Mouse (Mus musculus) B cell, adult 2 months (primary cell): ENCODE results near the gene Arhgef3.

Experiments
- DNase-seq, 2 experiments: peaks; one replicate each; pipeline ENCODE4 v3.0.0; 2022

The Arhgef3 gene

DNA sequence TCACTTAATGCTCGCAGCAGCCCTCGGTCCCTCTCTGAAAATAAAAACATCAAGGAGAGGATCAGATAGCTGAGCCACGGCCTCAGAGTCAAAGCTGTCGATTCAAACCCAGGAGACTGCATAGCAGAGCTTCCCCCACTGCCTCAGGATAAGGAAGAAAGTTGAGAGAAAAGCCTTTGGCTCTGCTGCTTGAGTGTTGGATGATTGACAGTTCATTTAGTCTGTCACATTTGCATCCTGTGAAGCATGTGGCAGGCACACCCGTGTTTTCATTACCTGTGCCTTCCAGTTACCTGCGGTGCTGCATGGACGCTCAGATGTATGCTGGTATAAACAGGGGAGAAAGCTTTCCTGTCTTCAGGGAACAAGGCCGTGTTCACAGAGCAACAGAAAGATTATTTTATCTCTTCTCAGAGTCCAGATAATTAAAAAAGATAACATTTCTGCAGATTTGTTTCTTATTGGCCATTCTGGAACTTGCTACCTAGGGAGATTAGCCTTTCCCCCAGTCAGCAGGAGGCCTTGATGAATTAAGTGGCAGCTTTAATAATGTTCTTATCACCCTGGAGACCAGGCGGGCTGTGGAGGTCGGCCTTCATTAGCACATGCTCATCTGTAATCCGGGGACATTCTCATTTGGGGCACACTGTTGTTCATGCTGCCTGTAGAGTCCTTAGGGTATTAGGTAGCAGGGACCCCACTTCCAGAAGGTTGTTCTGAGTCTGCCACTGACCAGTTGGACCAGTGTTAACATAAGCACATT lies 157.6 kb downstream of the Arhgef3 start:
- DNase-seq: no peak

DNA sequence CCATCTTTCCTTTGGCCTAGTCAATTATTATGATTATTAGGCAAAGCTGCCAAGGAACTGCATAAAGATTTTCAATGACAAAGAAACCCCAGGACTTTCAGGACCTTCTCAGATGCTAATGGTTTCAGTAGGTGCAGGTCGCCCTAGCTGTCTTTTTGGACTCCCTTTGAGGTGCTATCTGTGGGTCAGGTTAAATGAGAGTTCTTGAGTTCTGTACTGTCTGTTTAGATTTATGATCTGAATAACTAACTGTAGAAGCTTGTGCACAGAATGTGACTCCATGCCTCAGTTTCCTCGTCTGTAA lies 158.1 kb downstream of the Arhgef3 start:
- DNase-seq: no peak

DNA sequence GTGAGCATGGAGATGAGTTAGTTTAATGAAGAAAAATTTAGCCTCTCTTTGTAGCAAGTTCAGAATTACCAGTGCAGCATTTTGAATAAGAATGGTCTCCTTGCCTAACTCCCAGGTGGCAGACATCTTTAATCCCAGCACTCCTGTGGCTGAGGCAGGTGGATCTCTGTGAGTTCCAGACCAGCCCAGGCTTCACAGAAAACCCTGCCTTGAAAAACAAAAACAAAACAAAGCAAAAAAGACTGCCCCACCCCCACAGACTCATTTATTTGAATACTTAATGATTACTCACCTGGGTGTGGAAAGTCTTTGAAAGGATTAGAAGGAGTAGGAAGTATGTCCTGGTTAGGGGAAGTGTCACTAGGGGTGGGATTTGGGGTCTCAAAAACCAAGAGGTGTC lies 158.5 kb downstream of the Arhgef3 start:
- no peak for DNase-seq

DNA sequence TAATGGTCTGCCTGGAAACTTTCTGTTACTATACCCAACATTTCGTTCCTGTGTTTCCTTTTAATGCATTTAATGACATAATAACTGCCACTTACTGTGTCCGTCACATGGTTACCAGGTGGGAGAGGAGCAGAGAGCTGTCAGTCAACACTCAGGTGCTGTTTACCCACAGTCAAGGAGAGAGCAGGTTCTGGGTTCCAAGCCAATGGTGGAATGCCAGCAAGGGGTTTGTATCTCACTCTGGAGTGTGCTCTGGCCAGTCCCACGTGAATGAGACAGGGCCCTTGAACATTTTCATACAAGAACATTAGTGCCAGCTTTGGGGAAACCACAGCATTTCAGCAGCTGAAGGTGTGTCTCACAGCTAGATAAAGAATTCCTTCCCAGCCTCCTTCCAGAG lies 162.6 kb downstream of the Arhgef3 start:
- no peak for DNase-seq

DNA sequence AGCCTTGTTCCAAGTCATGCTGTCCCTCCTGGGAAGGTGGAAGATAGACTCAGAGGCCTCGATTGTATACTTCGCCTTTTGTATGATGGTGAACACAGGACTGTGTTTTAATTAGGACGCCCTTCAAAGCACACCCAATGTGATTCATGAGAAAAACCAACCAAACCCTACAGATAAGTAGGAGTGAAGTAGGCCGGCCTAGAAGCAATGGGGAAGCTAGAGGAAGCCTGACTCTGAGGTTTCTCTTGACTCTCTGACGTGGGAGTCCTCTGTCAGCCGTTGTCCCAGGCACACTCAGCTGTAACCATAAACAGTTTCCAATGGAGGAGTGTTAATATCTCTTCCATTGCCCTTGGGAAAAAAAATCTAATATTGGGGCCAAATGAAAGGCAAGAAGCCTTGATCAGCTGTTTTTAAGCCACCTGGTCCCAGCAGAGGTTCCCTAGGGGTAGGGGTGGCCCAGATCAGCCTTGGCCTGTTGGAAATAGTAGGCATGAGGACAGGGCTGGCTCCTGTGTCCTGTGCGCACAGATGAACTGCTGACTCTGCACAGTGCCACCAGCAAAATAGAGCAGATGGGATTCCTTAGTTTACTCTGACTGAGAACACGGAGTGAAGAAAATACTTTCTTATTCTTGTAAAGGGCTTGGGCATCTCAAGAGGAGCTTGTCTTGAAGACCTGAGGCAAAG lies 165.6 kb downstream of the Arhgef3 start:
- DNase-seq: no peak

DNA sequence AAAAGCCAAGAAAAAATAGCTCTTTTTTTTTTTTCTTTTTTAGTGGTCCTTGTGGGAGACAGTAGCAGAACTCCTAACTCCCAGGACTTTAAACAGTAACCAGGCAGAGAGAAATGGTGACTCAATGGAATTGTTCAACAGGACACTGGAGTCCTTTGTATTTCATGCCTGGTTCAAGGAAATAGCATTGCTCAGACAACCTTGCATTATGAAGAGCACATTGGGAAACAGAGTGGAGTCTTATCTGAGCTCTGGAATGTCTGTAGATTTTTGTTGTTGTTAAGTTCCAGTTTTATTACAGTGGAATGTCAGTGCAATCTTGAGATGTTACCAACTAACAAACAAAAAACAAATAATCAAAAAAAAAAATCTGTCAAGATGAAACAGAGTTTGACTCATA lies 169.3 kb downstream of the Arhgef3 start:
- no peak for DNase-seq

DNA sequence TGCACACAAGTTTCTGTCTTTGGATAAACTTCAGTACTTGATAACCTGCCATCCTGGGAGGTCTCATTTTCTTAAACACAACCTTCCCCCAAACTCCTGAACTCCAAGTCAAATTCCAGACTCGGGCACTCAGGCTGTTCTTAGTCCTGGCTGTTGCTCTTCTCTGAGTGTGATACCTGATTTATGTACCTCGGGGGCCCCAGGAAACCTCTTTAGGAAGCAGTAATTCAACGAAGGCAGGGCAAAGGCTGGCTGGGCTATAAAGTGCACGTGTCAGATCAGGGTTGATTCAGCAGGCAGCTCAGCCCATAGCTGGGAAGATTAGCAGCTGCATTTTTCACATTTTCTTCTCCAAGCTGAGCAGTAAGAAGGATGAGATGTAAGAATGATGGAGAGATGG lies 171.5 kb downstream of the Arhgef3 start:
- DNase-seq: no peak

DNA sequence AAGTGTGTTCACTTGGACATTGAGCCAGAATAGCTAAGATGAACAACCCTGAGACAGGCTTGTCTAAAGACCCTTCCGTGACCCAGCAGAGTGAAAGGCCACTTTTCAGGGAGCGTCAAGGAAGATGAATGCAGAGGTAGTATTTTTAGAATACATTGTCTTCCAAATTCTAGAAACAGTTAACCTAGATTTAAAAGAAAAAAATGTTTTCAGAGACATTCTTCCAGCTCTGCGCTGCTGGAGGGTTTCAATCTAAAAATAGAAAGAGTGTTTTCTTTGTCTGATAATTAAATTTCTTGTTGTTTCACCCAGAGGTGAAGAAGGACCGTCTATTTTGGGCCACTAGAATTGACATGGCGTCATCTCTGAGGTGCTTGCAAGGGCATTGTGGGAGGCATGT lies 174.4 kb downstream of the Arhgef3 start:
- no peak for DNase-seq

DNA sequence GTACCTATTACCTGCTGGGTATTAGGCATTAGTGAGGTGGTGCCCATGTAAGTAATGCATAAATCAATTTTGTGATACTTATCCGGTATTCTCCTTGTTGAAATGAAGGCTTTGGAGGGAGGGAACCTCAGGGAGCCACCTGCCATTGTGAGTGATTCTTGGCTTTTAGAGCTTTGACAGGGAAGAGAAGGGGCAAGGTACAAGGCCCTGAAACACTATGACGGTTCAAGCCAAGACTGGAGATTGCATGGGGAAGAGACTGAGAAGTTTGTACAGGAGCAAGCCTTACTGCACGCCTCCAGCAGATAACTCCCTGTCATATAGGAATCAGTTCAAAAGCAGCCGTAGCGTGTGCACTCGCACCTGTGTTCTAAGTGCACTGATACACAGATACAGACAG lies 177.4 kb downstream of the Arhgef3 start:
- DNase-seq: no peak

DNA sequence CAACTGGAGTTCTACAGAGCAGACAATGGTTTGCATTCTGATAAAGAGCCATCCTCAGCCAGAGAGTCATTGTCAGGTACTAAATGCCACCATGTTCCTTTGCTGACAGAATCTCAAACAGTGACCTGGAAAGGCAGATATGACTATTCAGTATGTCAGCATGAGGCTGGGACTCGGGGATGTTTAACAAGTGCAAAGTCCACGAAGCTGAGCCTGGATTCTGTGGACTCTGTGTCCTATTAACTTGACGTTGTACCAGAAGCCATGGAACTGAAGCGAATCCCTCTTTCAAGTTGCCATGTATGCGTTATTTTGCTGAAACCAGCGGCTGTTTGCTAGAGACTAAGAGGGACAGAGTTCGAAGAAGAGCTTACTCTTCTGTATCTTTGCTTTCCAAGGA lies 181.1 kb downstream of the Arhgef3 start:
- no peak for DNase-seq

DNA sequence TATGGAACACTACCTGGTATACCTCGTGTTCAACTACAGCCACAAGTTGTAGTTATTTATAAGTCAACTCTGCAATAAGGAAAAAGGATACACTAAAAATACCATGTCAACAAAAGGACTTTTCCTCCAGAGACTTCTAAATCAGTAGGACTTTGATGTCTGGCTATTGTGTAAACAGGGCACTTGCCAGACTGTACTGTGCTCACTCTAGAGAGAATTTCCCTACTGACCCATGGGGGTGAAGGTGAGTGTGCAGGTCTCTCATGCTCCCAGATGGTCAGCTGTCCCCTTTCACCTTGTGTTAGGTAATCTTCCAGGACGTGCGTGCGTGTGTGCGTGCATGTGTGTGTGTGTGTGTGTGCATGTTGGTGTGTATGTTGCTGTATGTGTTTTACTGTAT lies 182.3 kb downstream of the Arhgef3 start:
- DNase-seq: no peak

DNA sequence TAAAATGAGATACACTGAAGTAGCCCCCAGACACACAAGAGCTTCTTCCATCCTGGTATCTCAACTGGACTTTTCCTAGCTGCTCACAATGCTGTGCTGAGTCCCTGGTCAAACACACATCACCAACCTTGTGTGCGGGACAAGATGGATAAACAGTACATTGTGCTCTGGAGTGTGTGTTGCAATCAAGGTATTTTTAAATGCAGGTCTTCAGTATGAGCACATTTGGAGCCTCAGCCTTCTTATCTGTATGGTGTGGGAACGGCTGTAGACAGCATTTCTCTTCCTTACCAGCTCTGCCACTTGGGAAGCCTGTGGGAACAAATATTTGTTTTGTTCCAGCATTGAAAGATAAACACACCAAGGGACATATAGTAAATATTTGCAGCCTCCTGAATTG lies 184.2 kb downstream of the Arhgef3 start:
- no peak for DNase-seq

DNA sequence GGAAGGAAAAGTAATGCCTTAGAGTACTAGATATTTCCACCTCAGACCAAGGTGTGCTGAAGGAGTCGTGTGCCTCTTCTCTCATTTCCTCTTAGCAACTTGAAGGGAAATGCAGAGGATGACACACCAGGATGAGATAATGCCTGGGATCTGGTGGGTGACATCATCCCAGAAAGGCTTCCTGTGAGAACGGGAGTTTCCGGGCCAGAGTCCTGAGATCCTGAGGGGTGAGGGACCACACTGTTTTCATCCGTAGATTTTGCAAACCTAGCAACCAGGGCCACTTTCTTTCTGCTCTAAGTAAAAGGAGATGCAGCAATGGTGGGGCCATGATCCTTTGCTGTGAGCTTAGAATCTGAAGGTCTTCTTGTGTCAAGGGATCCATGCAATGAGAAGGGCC lies 185.0 kb downstream of the Arhgef3 start:
- DNase-seq: no peak

DNA sequence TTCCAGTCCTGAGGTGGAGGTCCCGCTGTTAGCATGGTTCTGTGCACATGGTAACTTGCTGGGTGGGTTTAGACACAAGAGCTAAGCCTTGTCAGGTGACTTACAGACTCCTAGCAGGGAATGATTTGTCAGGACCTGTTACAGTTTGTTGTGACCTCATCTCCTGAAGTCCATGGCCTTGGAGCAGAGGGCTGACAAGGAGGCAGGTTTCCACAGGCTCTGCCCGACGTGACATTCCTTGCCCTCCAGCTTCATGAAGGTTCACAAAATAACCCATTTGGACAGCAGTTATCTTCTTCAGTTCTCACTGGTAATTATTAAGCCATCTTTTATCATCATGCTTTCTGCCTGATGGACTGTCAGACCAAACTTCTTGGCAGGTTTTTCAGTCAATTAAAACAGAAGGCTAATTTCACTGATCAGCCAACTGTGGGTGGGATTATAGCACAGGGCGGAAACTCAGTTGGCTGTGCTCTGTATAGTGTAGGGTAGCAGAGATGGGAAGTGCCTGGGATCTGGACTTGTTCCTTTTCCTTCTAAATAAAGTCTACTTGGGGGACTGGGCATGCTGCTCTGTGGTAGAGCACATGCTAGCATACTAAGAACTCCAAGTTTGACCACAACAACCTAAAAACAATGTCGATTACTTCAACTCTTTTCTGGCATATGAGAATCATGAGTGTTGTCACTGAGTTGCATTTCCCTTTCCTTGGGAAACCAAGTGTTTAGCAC lies 187.2 kb downstream of the Arhgef3 start:
- no peak for DNase-seq

DNA sequence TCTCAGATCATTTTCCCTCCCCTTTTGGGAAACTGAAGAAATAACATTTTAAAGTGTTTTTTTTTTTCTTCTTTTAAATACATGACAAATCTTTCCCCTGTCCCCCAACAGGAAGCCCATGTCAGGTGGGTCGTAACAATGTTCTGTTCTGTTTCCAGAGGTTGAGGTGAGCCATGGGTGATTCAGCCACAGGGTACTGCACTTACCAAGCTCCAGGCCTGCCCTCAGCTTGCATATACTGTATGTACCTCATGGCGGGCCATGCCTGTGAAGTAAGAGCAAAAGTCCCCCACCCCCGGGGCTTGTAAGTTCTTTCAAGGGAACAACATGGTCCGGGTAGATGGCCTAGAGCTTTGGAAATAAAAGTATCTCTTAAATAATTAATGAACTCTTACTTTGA lies 188.6 kb downstream of the Arhgef3 start:
- no peak for DNase-seq

DNA sequence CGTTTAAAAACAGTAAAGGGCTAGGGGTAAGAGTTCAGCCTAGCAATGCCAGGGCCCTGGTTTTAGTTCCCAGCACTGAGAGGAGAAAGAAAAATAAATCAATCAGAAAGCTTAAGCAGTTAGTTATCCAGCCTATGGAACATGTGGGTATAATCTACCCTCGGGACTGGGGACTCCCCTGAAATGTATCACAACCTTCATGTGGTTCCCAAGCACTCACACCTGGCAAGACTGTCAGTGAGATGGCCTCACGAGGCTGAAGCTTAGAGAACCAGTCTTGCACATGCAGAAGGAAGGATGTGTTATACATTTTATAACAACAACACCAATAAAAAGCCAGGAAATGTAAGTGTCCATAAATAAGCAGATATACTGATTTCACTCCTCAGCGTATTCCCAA lies 189.7 kb downstream of the Arhgef3 start:
- DNase-seq: no peak

DNA sequence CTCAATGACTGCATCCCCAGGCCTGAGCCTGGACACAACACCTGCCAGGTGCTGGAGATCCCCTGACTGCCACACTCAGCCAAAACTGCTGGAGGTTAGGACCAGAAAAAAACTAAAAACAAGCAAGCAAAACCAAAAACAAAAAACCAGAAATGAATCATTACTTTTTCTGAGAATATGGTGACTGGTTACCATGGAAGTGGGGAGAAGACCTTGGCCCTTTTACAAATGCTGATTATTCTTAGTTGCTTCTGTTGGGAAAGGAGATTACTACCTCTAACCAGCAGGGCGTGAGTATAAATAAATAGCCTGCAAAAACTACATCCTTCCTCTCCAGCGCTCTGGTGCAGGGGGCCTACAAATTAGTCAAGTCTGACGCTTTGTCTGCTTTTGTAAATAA lies 194.1 kb downstream of the Arhgef3 start:
- DNase-seq: no peak

DNA sequence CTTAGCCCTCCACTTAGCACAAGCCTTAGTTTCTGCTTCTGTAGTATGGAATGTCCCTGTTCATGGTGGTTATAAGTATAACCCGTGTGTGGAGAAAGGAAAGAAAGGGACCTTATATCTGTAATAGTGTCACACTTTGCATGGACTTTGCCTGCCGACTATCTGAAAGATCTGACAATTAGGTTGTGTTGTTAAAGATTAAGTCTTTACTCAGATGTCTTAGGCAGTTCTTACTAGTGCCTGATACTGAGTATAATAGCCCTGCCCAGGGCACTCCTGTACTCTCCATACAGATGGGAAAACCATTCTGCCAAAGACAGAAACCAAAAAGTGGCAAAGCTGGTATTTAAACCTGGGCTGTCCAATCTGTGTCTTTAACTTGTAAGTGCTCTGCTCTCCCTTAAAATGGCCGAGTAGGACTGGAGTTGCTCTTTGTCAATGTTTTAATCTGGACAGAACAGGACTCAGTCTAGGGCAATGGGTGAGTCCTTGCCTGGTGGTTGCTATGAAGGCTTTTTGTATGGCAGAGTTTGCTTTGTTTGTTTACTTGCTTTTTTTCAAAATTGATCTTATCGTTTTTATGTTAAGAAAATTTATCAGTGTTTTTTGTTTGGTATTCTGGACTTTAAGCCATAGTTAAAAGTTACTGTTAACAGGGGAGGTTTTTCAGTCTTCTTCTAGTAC lies 196.0 kb downstream of the Arhgef3 start:
- DNase-seq: no peak

DNA sequence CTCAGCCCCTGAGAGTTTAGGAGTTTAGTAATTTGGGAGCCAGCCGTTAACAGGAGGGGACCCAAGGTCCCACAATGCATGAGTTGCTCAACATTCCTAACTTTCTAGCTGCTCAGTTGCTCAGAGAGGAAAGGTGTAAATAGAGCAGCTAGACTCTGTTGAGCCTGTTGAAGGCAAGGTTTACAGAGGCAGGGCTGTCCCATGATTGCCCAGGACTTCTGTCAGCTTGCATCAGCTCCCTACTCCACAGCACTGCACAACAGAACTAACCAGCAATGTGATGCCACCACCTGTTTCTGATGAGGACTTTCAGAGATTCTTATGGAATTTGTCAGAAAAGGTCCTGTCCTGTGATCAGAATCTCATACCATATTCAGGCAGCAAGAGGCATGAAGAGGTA lies 197.7 kb downstream of the Arhgef3 start:
- no peak for DNase-seq

DNA sequence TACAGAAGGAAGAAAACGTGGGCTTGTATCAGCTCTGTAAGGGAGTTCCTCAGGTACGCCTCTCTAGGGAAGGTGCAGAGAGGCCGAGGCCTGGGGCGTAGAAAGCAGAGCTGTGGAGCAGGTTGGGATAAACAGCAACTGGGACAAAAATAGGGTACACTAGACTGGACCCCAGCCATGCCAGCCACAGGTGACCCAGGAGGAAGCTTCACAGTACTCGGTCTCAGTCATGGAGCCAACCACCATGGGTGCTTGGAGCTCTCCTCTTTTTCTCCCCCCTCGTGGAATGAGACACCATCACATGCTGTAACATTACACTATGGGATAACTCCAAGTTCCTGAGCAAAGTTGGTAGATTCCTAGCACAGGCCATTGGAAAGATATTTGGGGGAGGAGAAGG lies 201.0 kb downstream of the Arhgef3 start:
- DNase-seq: no peak

DNA sequence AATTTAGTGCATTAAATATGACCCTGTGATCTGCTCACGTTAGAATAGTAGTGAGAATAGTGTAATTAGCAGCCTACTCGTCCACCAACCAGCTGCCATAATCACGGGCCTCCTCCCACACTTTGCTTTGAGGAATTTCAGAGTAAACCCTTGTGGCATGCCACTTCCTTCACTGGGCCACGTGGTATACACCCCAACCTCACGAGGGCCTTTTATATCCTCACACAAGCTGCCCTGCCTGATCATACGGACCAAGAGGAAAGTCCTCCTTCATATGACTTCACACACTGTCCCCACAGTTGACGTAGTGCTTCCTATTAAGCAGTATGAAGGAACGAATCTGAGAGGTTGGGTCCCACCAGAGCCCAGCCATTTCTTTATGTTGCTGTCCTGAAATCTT lies 202.4 kb downstream of the Arhgef3 start:
- peak; percentile 4 to 5 for DNase-seq

DNA sequence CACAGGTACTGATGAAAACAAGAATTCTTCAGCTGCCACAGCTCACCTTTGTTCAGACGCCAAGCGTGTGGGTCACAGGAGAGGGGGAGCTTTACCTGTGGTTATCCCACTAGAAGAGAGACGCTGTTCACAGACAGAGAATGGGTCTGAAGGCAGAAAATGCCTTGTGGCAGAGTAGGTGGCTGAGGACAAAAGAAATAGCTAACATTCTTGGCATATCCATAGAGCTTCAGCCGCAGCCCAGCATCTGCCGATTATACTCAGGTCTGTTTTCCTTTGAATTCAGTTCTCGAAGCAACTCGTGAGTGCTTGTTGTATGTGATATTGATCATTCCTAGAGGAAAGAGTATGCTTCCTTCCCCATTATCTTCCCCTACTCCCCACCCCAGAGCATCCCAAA lies 204.7 kb downstream of the Arhgef3 start:
- no peak for DNase-seq

DNA sequence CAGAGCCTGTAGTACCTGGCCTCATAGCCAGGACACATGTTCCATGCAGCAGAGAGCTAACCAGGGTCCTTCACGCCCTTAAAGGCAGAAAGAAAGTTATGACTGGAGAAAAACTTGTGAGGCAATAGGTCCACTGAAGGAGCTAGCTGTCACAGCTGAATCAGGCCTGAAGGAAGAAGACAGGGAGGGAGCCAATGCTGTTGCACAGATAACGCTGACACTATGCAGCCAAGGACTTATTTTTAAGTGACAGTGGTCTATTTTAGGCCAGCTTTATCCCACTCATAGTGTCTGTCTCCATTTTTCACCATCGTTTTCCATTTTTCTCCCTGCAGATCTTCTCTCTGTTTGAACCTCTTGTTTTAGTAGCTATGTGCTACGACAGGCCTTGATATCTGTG lies 207.3 kb downstream of the Arhgef3 start:
- DNase-seq: no peak

DNA sequence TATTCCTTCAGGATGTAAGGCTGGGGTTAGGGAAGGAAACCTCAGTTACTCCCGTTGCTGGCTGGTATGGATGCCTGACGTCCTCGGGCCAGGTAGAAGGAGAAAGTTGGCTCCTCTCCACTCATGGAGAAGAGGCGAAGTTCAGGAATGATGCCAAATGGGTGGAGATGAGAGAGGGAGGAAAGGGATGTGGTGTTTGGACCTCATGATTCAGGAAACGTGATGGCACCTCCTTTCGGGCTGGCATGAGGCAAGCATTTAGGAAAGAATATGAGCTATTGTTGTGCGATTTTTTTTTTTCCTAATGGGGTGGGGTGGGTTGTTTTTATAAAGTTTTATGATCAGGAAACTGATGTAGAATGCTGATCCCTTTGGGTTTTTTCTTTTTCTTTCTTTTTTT lies 210.0 kb downstream of the Arhgef3 start:
- DNase-seq: no peak
